Mouse (Mus musculus) stomach, embryonic 14.5 days (tissue): ENCODE measurements around the gene U2af2. TPM values are rescaled to one million over a fixed set of nuclear protein-coding genes. Genes with fewer than 3 reads are reported as not detected.

Source experiments
- ATAC-seq: fragments of 200-750 bp; cut with Nextera tagmentation; 2 replicates; pipeline ENCODE4 v1.8.0; 2017; ENCODE audit warnings: low read depth, moderate TSS enrichment; ENCODE audit not compliant: insufficient number of reproducible peaks, insufficient read depth, low FRiP score
- H3K27ac ChIP-seq: fragments of 300-500 bp; sonication (generic); 2 replicates; pipeline ENCODE4 v1.5.1; 2014; ENCODE audit warnings: mild to moderate bottlenecking, low read length, moderate library complexity, mixed read lengths
- H3K27me3 ChIP-seq: fragments of 300-500 bp; sonication (generic); 2 replicates; pipeline ENCODE4 v1.6.1; 2014; ENCODE audit warnings: low read length, control low read depth, mixed read lengths; ENCODE audit not compliant: control insufficient read depth, insufficient read depth
- H3K36me3 ChIP-seq: fragments of 300-500 bp; sonication (generic); 2 replicates; pipeline ENCODE4 v1.6.1; 2014; ENCODE audit warnings: mild to moderate bottlenecking, control low read depth, low read length, moderate library complexity, mixed read lengths; ENCODE audit not compliant: control insufficient read depth, insufficient read depth
- H3K4me1 ChIP-seq: fragments of 300-500 bp; sonication (generic); 2 replicates; pipeline ENCODE4 v1.6.1; 2014; ENCODE audit warnings: low read length, control low read depth, mixed read lengths; ENCODE audit not compliant: control insufficient read depth, insufficient read depth
- H3K4me2 ChIP-seq: fragments of 300-500 bp; sonication (generic); replicated peaks from 2 replicates; pipeline ENCODE4 v1.6.1; 2014; ENCODE audit warnings: low read depth, low read length, control low read depth
- H3K4me3 ChIP-seq: fragments of 300-500 bp; sonication (generic); 2 replicates; pipeline ENCODE4 v1.5.1; 2014; ENCODE audit warnings: low read depth, low read length, control low read depth
- H3K9ac ChIP-seq: fragments of 300-500 bp; sonication (generic); replicated peaks from 2 replicates; pipeline ENCODE4 v1.6.1; 2014; ENCODE audit warnings: low read depth, mild to moderate bottlenecking, control low read depth, low read length, moderate library complexity, mixed read lengths
- H3K9me3 ChIP-seq: fragments of 300-500 bp; sonication (generic); 2 replicates; pipeline ENCODE4 v1.6.1; 2016; ENCODE audit warnings: low read depth, low read length, control low read depth; ENCODE audit not compliant: control insufficient read depth
- WGBS: fragments of 180-500 bp; shearing (Covaris S2); extraction: QIAGEN DNeasy Blood & Tissue Kit; methylation state at CpG from one replicate; pipeline ENCODE4 v1.1.7; 2014; 5-methylcytosine and 5-hydroxymethylcytosine counted together
- polyA plus RNA-seq: library from polyadenylated mRNA; unstranded; fragments of >200 nt; fragmentation: Nextera tagmentation; extraction: Ambion mirVana; gene quantifications from 2 replicates; pipeline ENCODE4 v1.2.1, GENCODE M21; 2014

The U2af2 gene
- polyA plus RNA-seq, 1 experiment from 2014 or later, result 106 TPM

- H3K9ac ChIP-seq, result no peak overlapping the region
- WGBS, result 83% methylated on average over 46 of the region's 46 CpGs
- no peak overlapping the region for H3K4me3 ChIP-seq
- ATAC-seq, result no peak
- H3K4me2 ChIP-seq, result no peak overlapping the region
- peaks cover 75% of the 10 kb centered on the region for H3K36me3 ChIP-seq
- no peak overlapping the region for H3K27ac ChIP-seq
- no peaks in the 10 kb centered on the region for H3K27me3 ChIP-seq
- no peaks in the 10 kb centered on the region for H3K4me1 ChIP-seq
- peaks cover 38% of the 10 kb centered on the region for H3K9me3 ChIP-seq
These were observed 30.4 kb upstream of the U2af2 start for GRCm38 (mm10) chr7:5031496-5031895.

- Histone ChIP-seq H3K4me3 (no peak within 1 kb of the TSS), H3K27ac (no peak within 1 kb of the TSS), H3K36me3 (peaks cover 65% of the 10 kb centered on the region), H3K4me2 (no peak within 1 kb of the TSS), H3K9ac (no peak within 1 kb of the TSS), H3K4me1 (no peaks in the 10 kb centered on the region), H3K27me3 (no peaks in the 10 kb centered on the region), H3K9me3 (peaks cover 38% of the 10 kb centered on the region)
- no peak for ATAC-seq
- WGBS, result 86% methylated on average over 3 of the region's 3 CpGs
These were observed 28.1 kb upstream of the U2af2 start, which contains the start of gene 4632433K11Rik for GRCm38 (mm10) chr7:5033818-5034217. TSS of gene 4632433K11Rik (plus strand) at chr7:5034118.

GRCm38 (mm10) chr7:5035628-5036027, 26.3 kb upstream of the U2af2 start:
- Histone ChIP-seq H3K4me2 (no peak overlapping the region), H3K4me1 (no peaks in the 10 kb centered on the region), H3K4me3 (no peak overlapping the region), H3K27ac (no peak overlapping the region), H3K36me3 (peaks cover 47% of the 10 kb centered on the region), H3K9me3 (peaks cover 20% of the 10 kb centered on the region), H3K27me3 (no peaks in the 10 kb centered on the region), H3K9ac (no peak overlapping the region)
- 95% methylated on average over 17 of the region's 17 CpGs for WGBS
- no peak for ATAC-seq

- Histone ChIP-seq H3K27me3 (no peaks in the 10 kb centered on the region), H3K4me1 (no peaks in the 10 kb centered on the region), H3K4me3 (no peak overlapping the region), H3K36me3 (peaks cover 41% of the 10 kb centered on the region), H3K9me3 (peaks cover 15% of the 10 kb centered on the region), H3K27ac (no peak overlapping the region), H3K9ac (no peak overlapping the region), H3K4me2 (no peak overlapping the region)
- ATAC-seq, result no peak
- 91% methylated on average over 9 of the region's 9 CpGs for WGBS
These were observed 25.8 kb upstream of the U2af2 start for GRCm38 (mm10) chr7:5036136-5036535.

GRCm38 (mm10) chr7:5037026-5037425, 24.9 kb upstream of the U2af2 start:
- no peak overlapping the region for H3K4me3 ChIP-seq
- WGBS, result 92% methylated on average over 7 of the region's 7 CpGs
- H3K27me3 ChIP-seq, result no peaks in the 10 kb centered on the region
- H3K27ac ChIP-seq, result no peak overlapping the region
- H3K9me3 ChIP-seq, result peaks cover 6% of the 10 kb centered on the region; the same call in 1 of the 2 replicates
- H3K4me1 ChIP-seq, result no peaks in the 10 kb centered on the region
- no peak overlapping the region for H3K9ac ChIP-seq
- no peak overlapping the region for H3K4me2 ChIP-seq
- H3K36me3 ChIP-seq, result peaks cover 33% of the 10 kb centered on the region
- no peak for ATAC-seq

- WGBS, result 87% methylated on average over 8 of the region's 8 CpGs
- H3K4me1 ChIP-seq, result no peaks in the 10 kb centered on the region
- H3K36me3 ChIP-seq, result peaks cover 28% of the 10 kb centered on the region
- no peak for ATAC-seq
- H3K27me3 ChIP-seq, result no peaks in the 10 kb centered on the region
- peak overlapping the region; percentile 57 for H3K4me3 ChIP-seq
- H3K9ac ChIP-seq, result no peak overlapping the region
- H3K27ac ChIP-seq, result peak overlapping the region; percentile 95
- H3K9me3 ChIP-seq, result peaks cover 1% of the 10 kb centered on the region; the same call in 1 of the 2 replicates
- peak overlapping the region; percentile 44 for H3K4me2 ChIP-seq
These were observed 24.5 kb upstream of the U2af2 start for GRCm38 (mm10) chr7:5037467-5037866.

- WGBS, result under 1% methylated on average over 48 of the region's 48 CpGs
- no peaks in the 10 kb centered on the region for H3K27me3 ChIP-seq
- peak; percentile 96 for ATAC-seq
- H3K4me2 ChIP-seq, result peak within 1 kb of the TSS; percentile 44
- H3K4me3 ChIP-seq, result peak within 1 kb of the TSS; percentile 57
- H3K9ac ChIP-seq, result peak within 1 kb of the TSS; percentile 63
- H3K9me3 ChIP-seq, result no peaks in the 10 kb centered on the region; the same call in 1 of the 2 replicates
- H3K36me3 ChIP-seq, result peaks cover 21% of the 10 kb centered on the region
- H3K27ac ChIP-seq, result peak within 1 kb of the TSS; percentile 95
- H3K4me1 ChIP-seq, result no peaks in the 10 kb centered on the region
These were observed 23.7 kb upstream of the U2af2 start, which contains the start of gene Zfp784 for GRCm38 (mm10) chr7:5038109-5038732. TSS of gene Zfp784 (minus strand) at chr7:5038446.

- Histone ChIP-seq H3K4me2 (peak overlapping the region; percentile 44), H3K9me3 (no peaks in the 10 kb centered on the region; the same call in 1 of the 2 replicates), H3K27ac (peak overlapping the region; percentile 95; the same call in 1 of the 2 replicates), H3K36me3 (peaks cover 15% of the 10 kb centered on the region; the same call in 1 of the 2 replicates), H3K4me1 (no peaks in the 10 kb centered on the region), H3K27me3 (no peaks in the 10 kb centered on the region), H3K9ac (peak overlapping the region; percentile 63; the same call in 1 of the 2 replicates), H3K4me3 (peak overlapping the region; percentile 57)
- no peak for ATAC-seq
- WGBS, result 29% methylated on average over 5 of the region's 5 CpGs
These were observed 23.0 kb upstream of the U2af2 start for GRCm38 (mm10) chr7:5038940-5039339.
